Mouse (Mus musculus): ENCODE measurements around the gene Ppp2r5e.

- no peak for TF ChIP-seq CTCF (conservative IDR thresholded peaks at IDR 0.05; ENCODE audit: insufficient read depth, insufficient read length, low read depth, low read length)
- no peak for TF ChIP-seq POLR2A (IDR thresholded peaks at IDR 0.05; ENCODE audit: low read depth, low read length)
Observed at GRCm38 (mm10) chr12:75638345-75638744, 42.3 kb upstream of the Ppp2r5e start.

All from kidney, adult 2 months (tissue).